Mouse (Mus musculus): ENCODE results near the gene Iqcj. TPM values are rescaled to one million over a fixed set of nuclear protein-coding genes. Genes with fewer than 3 reads are reported as not detected.

Gene Iqcj
- polyA plus RNA-seq, 1 experiment from 2014 or later = 0.13 TPM

GRCm38 (mm10) chr3:68045475-68046416 is 153.7 kb downstream of the Iqcj start:
- H3K4me2 ChIP-seq (replicated peaks) = no peak overlapping the region
- H3K36me3 ChIP-seq = no peaks in the 10 kb centered on the region
- H3K9me3 ChIP-seq = no peaks in the 10 kb centered on the region
- no peak overlapping the region for H3K9ac ChIP-seq
- ATAC-seq (ENCODE audit: insufficient number of reproducible peaks, insufficient read depth, low FRiP score, low TSS enrichment) = no peak
- no peaks in the 10 kb centered on the region for H3K27me3 ChIP-seq
- 49% methylated on average over 9 of the region's 9 CpGs for WGBS
- no peaks in the 10 kb centered on the region for H3K4me1 ChIP-seq
- H3K27ac ChIP-seq = no peak overlapping the region
- no peak overlapping the region for H3K4me3 ChIP-seq

- WGBS = 47% methylated on average over 2 of the region's 2 CpGs
- no peaks in the 10 kb centered on the region for H3K27me3 ChIP-seq
- no peaks in the 10 kb centered on the region for H3K9me3 ChIP-seq
- no peak overlapping the region for H3K4me2 ChIP-seq (replicated peaks)
- H3K27ac ChIP-seq = no peak overlapping the region
- H3K36me3 ChIP-seq = no peaks in the 10 kb centered on the region
- ATAC-seq (ENCODE audit: insufficient number of reproducible peaks, insufficient read depth, low FRiP score, low TSS enrichment) = no peak
- no peak overlapping the region for H3K9ac ChIP-seq
- H3K4me1 ChIP-seq = no peaks in the 10 kb centered on the region
- no peak overlapping the region for H3K4me3 ChIP-seq
These were observed 161.5 kb downstream of the Iqcj start for GRCm38 (mm10) chr3:68053538-68053937.

- Histone ChIP-seq H3K4me2 (replicated peaks) (no peak overlapping the region), H3K4me3 (no peak overlapping the region), H3K9me3 (no peaks in the 10 kb centered on the region), H3K27ac (no peak overlapping the region), H3K27me3 (no peaks in the 10 kb centered on the region), H3K4me1 (no peaks in the 10 kb centered on the region), H3K36me3 (no peaks in the 10 kb centered on the region), H3K9ac (no peak overlapping the region)
- 67% methylated on average over 13 of the region's 13 CpGs for WGBS
- no peak for ATAC-seq (ENCODE audit: insufficient number of reproducible peaks, insufficient read depth, low FRiP score, low TSS enrichment)
These were observed 163.1 kb downstream of the Iqcj start for GRCm38 (mm10) chr3:68055071-68055470.

DNA sequence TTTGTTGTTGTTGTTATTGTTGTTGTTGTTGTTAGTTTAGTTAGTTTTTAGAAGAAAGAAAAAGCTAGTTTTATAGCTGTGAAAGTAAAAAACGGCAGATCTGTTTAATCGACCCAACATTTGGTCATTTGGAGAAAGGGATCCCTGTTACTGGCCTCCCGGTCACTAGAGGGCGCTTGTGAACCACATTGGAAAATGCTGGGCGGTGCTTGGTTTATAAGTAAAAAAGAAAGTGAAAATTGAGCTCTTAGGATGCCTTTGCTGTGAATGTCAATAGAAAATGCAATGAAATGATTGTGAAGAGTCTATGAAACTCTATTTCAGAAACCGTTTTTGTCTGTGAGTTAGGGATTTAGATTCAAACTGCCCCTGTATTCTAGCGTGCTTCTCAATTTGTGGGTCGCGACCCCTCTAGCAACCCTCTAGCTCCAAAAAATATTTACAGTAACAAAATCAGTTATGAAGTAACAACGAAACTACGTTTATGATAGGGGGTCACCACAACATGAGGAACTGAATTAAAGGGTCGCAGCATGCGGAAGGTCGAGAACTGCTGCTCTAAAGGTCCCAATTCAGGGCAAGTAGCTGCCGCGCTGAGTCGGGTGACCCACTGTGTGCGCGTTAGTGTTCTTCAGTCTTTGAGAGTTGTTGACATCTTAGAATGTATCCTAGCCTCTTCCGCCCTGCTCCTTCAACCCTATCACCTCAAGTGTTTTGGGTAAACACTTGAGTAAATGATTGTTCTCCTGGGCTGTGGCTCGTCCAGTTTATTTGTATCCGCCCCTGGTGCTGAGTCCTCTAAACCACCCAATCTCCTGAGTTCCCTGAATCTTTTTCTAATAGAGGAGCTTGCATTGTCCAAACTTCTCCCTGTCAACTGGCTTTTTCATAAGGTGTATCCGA is 164.6 kb downstream of the Iqcj start:
- Histone ChIP-seq H3K4me1 (no peaks in the 10 kb centered on the region), H3K4me2 (replicated peaks) (peak overlapping the region; percentile 34), H3K9ac (no peak overlapping the region), H3K27ac (no peak overlapping the region), H3K27me3 (no peaks in the 10 kb centered on the region), H3K4me3 (peak overlapping the region; percentile 14), H3K9me3 (no peaks in the 10 kb centered on the region), H3K36me3 (no peaks in the 10 kb centered on the region)
- ATAC-seq (ENCODE audit: insufficient number of reproducible peaks, insufficient read depth, low FRiP score, low TSS enrichment) = no peak
- 51% methylated on average over 23 of the region's 23 CpGs for WGBS

DNA sequence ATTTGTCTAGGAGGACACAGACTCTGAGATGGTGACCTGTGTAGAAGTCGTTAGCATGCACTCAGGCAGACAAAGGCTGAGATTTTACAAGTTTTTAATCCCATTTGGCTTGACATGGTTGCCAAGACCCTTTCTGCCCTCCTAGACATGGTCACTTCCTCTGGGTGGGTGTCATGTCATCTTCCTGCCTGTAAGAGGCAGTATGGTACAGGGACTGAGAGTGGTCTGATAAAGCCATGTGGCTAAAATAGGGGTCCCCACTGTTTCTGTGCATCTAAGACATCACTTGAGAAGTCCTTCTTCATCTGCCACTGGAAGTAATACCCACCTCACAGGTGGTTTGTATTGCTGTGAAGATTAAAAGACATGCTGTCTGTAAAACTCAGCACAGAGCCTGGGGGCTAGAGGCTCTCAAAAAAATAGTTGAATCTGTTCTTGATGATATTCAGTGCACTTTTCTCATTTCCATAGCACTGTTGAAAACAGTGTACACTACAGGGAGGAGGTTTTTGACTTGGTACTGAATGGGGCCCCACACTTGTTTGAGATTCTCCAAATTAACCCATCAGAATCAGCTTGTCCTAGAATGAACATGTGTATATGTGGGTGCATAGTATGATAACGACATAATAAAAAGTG is 167.3 kb downstream of the Iqcj start:
- Histone ChIP-seq H3K27me3 (0 out of 2 replicates have a peak, but pooled peaks cover 2% of the 10 kb centered on the region), H3K4me2 (replicated peaks) (no peak overlapping the region), H3K27ac (no peak overlapping the region), H3K36me3 (no peaks in the 10 kb centered on the region), H3K4me3 (no peak overlapping the region), H3K4me1 (no peaks in the 10 kb centered on the region), H3K9me3 (no peaks in the 10 kb centered on the region), H3K9ac (no peak overlapping the region)
- WGBS = 44% methylated on average over 2 of the region's 2 CpGs
- no peak for ATAC-seq (ENCODE audit: insufficient number of reproducible peaks, insufficient read depth, low FRiP score, low TSS enrichment)

GRCm38 (mm10) chr3:68064731-68065130 is 172.7 kb downstream of the Iqcj start, which contains the start of gene Schip1:
Gene Schip1 (plus strand): TSS chr3:68064802.
- H3K27ac ChIP-seq = no peak within 1 kb of the TSS
- no peak within 1 kb of the TSS for H3K4me3 ChIP-seq
- no peaks in the 10 kb centered on the region for H3K36me3 ChIP-seq
- H3K9me3 ChIP-seq = no peaks in the 10 kb centered on the region
- H3K4me2 ChIP-seq (replicated peaks) = no peak within 1 kb of the TSS
- ATAC-seq (ENCODE audit: insufficient number of reproducible peaks, insufficient read depth, low FRiP score, low TSS enrichment) = no peak
- H3K27me3 ChIP-seq = 0 out of 2 replicates have a peak, but pooled peaks cover 2% of the 10 kb centered on the region
- H3K9ac ChIP-seq = no peak within 1 kb of the TSS
- WGBS = 28% methylated on average over 12 of the region's 12 CpGs
- H3K4me1 ChIP-seq = no peaks in the 10 kb centered on the region

- H3K4me2 ChIP-seq (replicated peaks) = no peak overlapping the region
- H3K4me3 ChIP-seq = no peak overlapping the region
- no peaks in the 10 kb centered on the region for H3K27me3 ChIP-seq
- H3K27ac ChIP-seq = no peak overlapping the region
- H3K9ac ChIP-seq = no peak overlapping the region
- H3K4me1 ChIP-seq = no peaks in the 10 kb centered on the region
- no peak for ATAC-seq (ENCODE audit: insufficient number of reproducible peaks, insufficient read depth, low FRiP score, low TSS enrichment)
- WGBS = 81% methylated on average over 9 of the region's 9 CpGs
- H3K9me3 ChIP-seq = no peaks in the 10 kb centered on the region
- no peaks in the 10 kb centered on the region for H3K36me3 ChIP-seq
These were observed 179.7 kb downstream of the Iqcj start for GRCm38 (mm10) chr3:68071395-68072386.

DNA sequence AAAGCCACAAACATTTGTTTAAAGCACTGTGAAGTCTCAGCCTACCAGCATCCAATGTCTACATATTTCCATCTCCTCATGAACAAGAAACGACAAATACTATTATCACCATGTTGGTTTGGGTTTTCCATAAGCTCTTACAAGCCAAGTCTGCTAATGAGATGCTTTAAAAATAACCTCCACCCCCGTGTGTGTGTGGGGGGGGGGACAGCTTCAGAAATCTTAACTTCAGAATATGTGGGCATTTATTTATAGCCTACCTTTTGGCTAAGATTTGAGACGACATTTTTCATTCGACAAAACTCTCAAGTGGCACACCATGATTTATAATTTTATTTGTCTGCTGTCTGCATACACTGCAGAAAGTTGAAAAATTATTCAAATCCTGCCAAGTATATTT is 185.4 kb downstream of the Iqcj start:
- no peak overlapping the region for H3K4me3 ChIP-seq
- no peak for ATAC-seq (ENCODE audit: insufficient number of reproducible peaks, insufficient read depth, low FRiP score, low TSS enrichment)

GRCm38 (mm10) chr3:68085024-68085423 is 193.0 kb downstream of the Iqcj start:
- no peak overlapping the region for H3K4me2 ChIP-seq (replicated peaks)
- H3K36me3 ChIP-seq = no peaks in the 10 kb centered on the region
- no peaks in the 10 kb centered on the region for H3K4me1 ChIP-seq
- no peak overlapping the region for H3K9ac ChIP-seq
- ATAC-seq (ENCODE audit: insufficient number of reproducible peaks, insufficient read depth, low FRiP score, low TSS enrichment) = no peak
- no peaks in the 10 kb centered on the region for H3K27me3 ChIP-seq
- WGBS = 85% methylated on average over 2 of the region's 2 CpGs
- no peak overlapping the region for H3K27ac ChIP-seq
- H3K4me3 ChIP-seq = no peak overlapping the region
- H3K9me3 ChIP-seq = no peaks in the 10 kb centered on the region

More for the DNA sequence above, 185.4 kb downstream of the Iqcj start:
- Histone ChIP-seq H3K36me3 (no peaks in the 10 kb centered on the region), H3K4me1 (no peaks in the 10 kb centered on the region), H3K27me3 (no peaks in the 10 kb centered on the region), H3K4me2 (replicated peaks) (no peak overlapping the region), H3K9ac (no peak overlapping the region), H3K27ac (no peak overlapping the region), H3K9me3 (no peaks in the 10 kb centered on the region)
- WGBS = 78% methylated on average over 4 of the region's 4 CpGs

DNA sequence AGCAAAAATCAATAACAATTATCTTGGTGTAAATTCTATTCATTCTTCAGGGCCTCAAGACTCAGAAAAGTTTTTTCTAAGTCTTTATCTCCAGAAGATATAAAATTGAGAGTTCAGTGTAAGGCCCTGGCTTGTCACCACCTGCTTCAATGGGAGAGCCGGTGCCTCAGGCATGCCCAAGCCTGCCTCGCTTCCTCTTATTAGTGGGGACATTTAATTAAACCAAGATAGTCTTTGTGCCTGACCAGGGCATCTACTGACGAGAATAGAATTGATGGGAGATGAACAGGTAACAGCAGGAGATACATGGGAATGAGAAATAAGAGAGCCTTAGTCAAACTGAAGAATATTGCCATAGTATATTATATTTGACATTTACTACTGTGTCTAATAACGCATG is 200.1 kb downstream of the Iqcj start:
- H3K27me3 ChIP-seq = no peaks in the 10 kb centered on the region
- WGBS = 65% methylated on average over 4 of the region's 4 CpGs
- H3K4me2 ChIP-seq (replicated peaks) = no peak overlapping the region
- no peaks in the 10 kb centered on the region for H3K9me3 ChIP-seq
- no peaks in the 10 kb centered on the region for H3K36me3 ChIP-seq
- no peak overlapping the region for H3K9ac ChIP-seq
- no peaks in the 10 kb centered on the region for H3K4me1 ChIP-seq
- ATAC-seq (ENCODE audit: insufficient number of reproducible peaks, insufficient read depth, low FRiP score, low TSS enrichment) = no peak
- H3K4me3 ChIP-seq = no peak overlapping the region
- H3K27ac ChIP-seq = no peak overlapping the region

Data from embryonic facial prominence, embryonic 12.5 days (tissue).